8 mouse cellular contexts compared by ENCODE assay signal in genomic region chr2:132815608-132816314, GRCm38 (mm10). TPM values are rescaled to one million over a fixed set of nuclear protein-coding genes. Genes with fewer than 3 reads are reported as not detected.
DNase-seq lines count a peak whose midpoint lies in the region; ATAC-seq and TF ChIP-seq lines count a peak whose summit lies in the region.

TSS of gene Trmt6 (minus strand) at chr2:132816055.
TSS of gene Mcm8 (plus strand) at chr2:132816141.

- 0 out of 2 replicates have a peak, but pooled peaks have one; percentile 18 for TF ChIP-seq EP300 in ES-Bruce4 (IDR thresholded peaks at IDR 0.05; ENCODE audit: insufficient read depth, low read depth, low read length)
- peak; percentile 56 for TF ChIP-seq EP300 in liver, postnatal 0 days (IDR thresholded peaks at IDR 0.05; ENCODE audit: low read depth)

- H3K4me1 ChIP-seq in ES-Bruce4 (ENCODE audit: control insufficient read depth, insufficient read depth, low read length): no peaks in the 10 kb centered on the region
- H3K4me1 ChIP-seq in forebrain, embryonic 13.5 days: peaks cover 24% of the 10 kb centered on the region
- peaks cover 17% of the 10 kb centered on the region; the same call in 1 of the 2 replicates for H3K4me1 ChIP-seq in liver, postnatal 0 days (ENCODE audit: insufficient read depth)
- H3K4me1 ChIP-seq in neural tube, embryonic 14.5 days (ENCODE audit: control insufficient read depth, insufficient read depth, low read length): peaks cover 10% of the 10 kb centered on the region

- no peaks in the 10 kb centered on the region for H3K9me3 ChIP-seq in ES-Bruce4 (replicated peaks; ENCODE audit: control insufficient read depth, insufficient read depth, low read length, poor library complexity, severe bottlenecking)
- H3K9me3 ChIP-seq in forebrain, embryonic 13.5 days (replicated peaks): no peaks in the 10 kb centered on the region
- no peaks in the 10 kb centered on the region for H3K9me3 ChIP-seq in liver, postnatal 0 days (ENCODE audit: low read length)
- no peaks in the 10 kb centered on the region for H3K9me3 ChIP-seq in neural tube, embryonic 14.5 days (ENCODE audit: control insufficient read depth, low read length)

- H3K27ac ChIP-seq in ES-Bruce4 (ENCODE audit: insufficient read depth, low read length): peak within 1 kb of the TSS; percentile 47; the same call in 1 of the 2 replicates
- H3K27ac ChIP-seq in forebrain, embryonic 13.5 days: no peak within 1 kb of the TSS
- peak within 1 kb of the TSS; percentile 58 for H3K27ac ChIP-seq in liver, postnatal 0 days (ENCODE audit: low read depth)
- H3K27ac ChIP-seq in neural tube, embryonic 14.5 days (ENCODE audit: low read depth, low read length): peak within 1 kb of the TSS; percentile 44; the same call in 1 of the 2 replicates

- peak; percentile 99 for ATAC-seq in cerebellum, adult (ENCODE audit: insufficient number of reproducible peaks, low FRiP score, low TSS enrichment)
- peak; percentile 100 for ATAC-seq in forebrain, embryonic 13.5 days
- ATAC-seq in liver, postnatal 0 days: peak; percentile 99
- ATAC-seq in neural tube, embryonic 14.5 days (ENCODE audit: low read depth): peak; percentile 100

- WGBS in forebrain, embryonic 13.5 days: under 1% methylated on average over 59 of the region's 59 CpGs
- WGBS in large intestine, adult 2 months: under 1% methylated on average over 59 of the region's 59 CpGs
- under 1% methylated on average over 59 of the region's 59 CpGs for WGBS in liver, postnatal 0 days (ENCODE audit: insufficient replicate concordance)
- WGBS in neural tube, embryonic 14.5 days: under 1% methylated on average over 59 of the region's 59 CpGs

- no peak for TF ChIP-seq POLR2A in ES-Bruce4 (IDR thresholded peaks at IDR 0.05; ENCODE audit: insufficient read depth, low read length)

- H3K4me3 ChIP-seq in ES-Bruce4 (ENCODE audit: low read depth, low read length): peak within 1 kb of the TSS; percentile 91
- H3K4me3 ChIP-seq in forebrain, embryonic 13.5 days: peak within 1 kb of the TSS; percentile 77
- H3K4me3 ChIP-seq in liver, postnatal 0 days (ENCODE audit: low read depth, low read length): peak within 1 kb of the TSS; percentile 81
- H3K4me3 ChIP-seq in neural tube, embryonic 14.5 days (ENCODE audit: low read depth, low read length): peak within 1 kb of the TSS; percentile 78

- peaks cover 25% of the 10 kb centered on the region for H3K36me3 ChIP-seq in ES-Bruce4 (ENCODE audit: control insufficient read depth, insufficient read depth, low read length, poor library complexity, severe bottlenecking)
- peaks cover 23% of the 10 kb centered on the region for H3K36me3 ChIP-seq in forebrain, embryonic 13.5 days (ENCODE audit: poor library complexity, severe bottlenecking)
- peaks cover 12% of the 10 kb centered on the region for H3K36me3 ChIP-seq in liver, postnatal 0 days (replicated peaks; ENCODE audit: insufficient read depth, low read length)
- peaks cover 8% of the 10 kb centered on the region; the same call in 1 of the 2 replicates for H3K36me3 ChIP-seq in neural tube, embryonic 14.5 days (ENCODE audit: control insufficient read depth, insufficient read depth, low read length)

- DNase-seq in heart, postnatal 10 days: peak; percentile 93
- DNase-seq in large intestine, adult 2 months (ENCODE audit: low read depth, low spot score): peak; percentile 96
- peak; percentile 96 for DNase-seq in liver, postnatal 0 days
- DNase-seq in testis, postnatal 10 days (ENCODE audit: low spot score): peak; percentile 92

- intact Hi-C loops in heart, postnatal 10 days (cut with DNase I): loop anchor here (2.0 to 10.0 kb wide), 2 partner anchors 31 to 301 kb away; partner anchors contain the start of gene Crls1

- TF ChIP-seq CTCF in ES-Bruce4 (IDR thresholded peaks at IDR 0.05; ENCODE audit: low read depth, low read length): no peak
- TF ChIP-seq CTCF in liver, postnatal 0 days (IDR thresholded peaks at IDR 0.05; ENCODE audit: low read depth): 0 out of 2 replicates have a peak, but pooled peaks have one; percentile 27

- H3K4me2 ChIP-seq in forebrain, embryonic 13.5 days: peak within 1 kb of the TSS; percentile 92
- H3K4me2 ChIP-seq in liver, postnatal 0 days (ENCODE audit: low read depth, low read length): peak within 1 kb of the TSS; percentile 95
- peak within 1 kb of the TSS; percentile 82 for H3K4me2 ChIP-seq in neural tube, embryonic 14.5 days (ENCODE audit: low read depth, low read length)

- H3K9ac ChIP-seq in ES-Bruce4 (ENCODE audit: low read depth, poor library complexity, severe bottlenecking): peak within 1 kb of the TSS; percentile 83
- H3K9ac ChIP-seq in forebrain, embryonic 13.5 days: peak within 1 kb of the TSS; percentile 77
- H3K9ac ChIP-seq in liver, postnatal 0 days (replicated peaks): peak within 1 kb of the TSS; percentile 76
- H3K9ac ChIP-seq in neural tube, embryonic 14.5 days (replicated peaks; ENCODE audit: low read depth, low read length): peak within 1 kb of the TSS; percentile 64

- H3K27me3 ChIP-seq in ES-Bruce4 (ENCODE audit: control insufficient read depth, insufficient read depth, low read length, poor library complexity, severe bottlenecking): no peaks in the 10 kb centered on the region
- no peaks in the 10 kb centered on the region for H3K27me3 ChIP-seq in forebrain, embryonic 13.5 days
- H3K27me3 ChIP-seq in liver, postnatal 0 days (ENCODE audit: insufficient read depth, low read length): no peaks in the 10 kb centered on the region
- H3K27me3 ChIP-seq in neural tube, embryonic 14.5 days (ENCODE audit: control insufficient read depth, insufficient read depth, low read length): no peaks in the 10 kb centered on the region

RNA-seq across cellular contexts. Expression of gene Trmt6, which starts in this region (rescaled TPM):
- polyA plus RNA-seq in ES-Bruce4 (2011; ENCODE audit: insufficient read depth, insufficient read length, low read depth, missing spikeins): 53.5 and 54.6 TPM in 2 replicates
- 33.8 and 34.6 TPM in 2 replicates for polyA plus RNA-seq in forebrain, embryonic 13.5 days (2015; fragmentation: Nextera tagmentation; extraction: Ambion mirVana)
- total RNA-seq in heart, postnatal 10 days (2021): 10 to 100 TPM; 11.2 to 13.6 TPM
- 4.4 and 4.6 TPM in 2 replicates for polyA plus RNA-seq in large intestine, adult 2 months (2012; rRNA removed)
- polyA plus RNA-seq in liver, postnatal 0 days (2015; fragmentation: Nextera tagmentation; extraction: Ambion mirVana): 17.3 TPM in 2 replicates
- polyA plus RNA-seq in neural tube, embryonic 14.5 days (2014; fragmentation: Nextera tagmentation; extraction: Ambion mirVana): 22.1 and 22.3 TPM in 2 replicates

RNA-seq across cellular contexts. Expression of gene Mcm8, which starts in this region (rescaled TPM):
- 36.8 and 42.0 TPM in 2 replicates for polyA plus RNA-seq in ES-Bruce4 (2011; ENCODE audit: insufficient read depth, insufficient read length, low read depth, missing spikeins)
- 15.0 and 16.8 TPM in 2 replicates for polyA plus RNA-seq in forebrain, embryonic 13.5 days (2015; fragmentation: Nextera tagmentation; extraction: Ambion mirVana)
- 1 to 10 TPM; 2.9 to 3.7 TPM for total RNA-seq in heart, postnatal 10 days (2021)
- polyA plus RNA-seq in large intestine, adult 2 months (2012; rRNA removed): 1.5 TPM in 2 replicates
- 2.1 and 2.9 TPM in 2 replicates for polyA plus RNA-seq in liver, postnatal 0 days (2015; fragmentation: Nextera tagmentation; extraction: Ambion mirVana)
- polyA plus RNA-seq in neural tube, embryonic 14.5 days (2014; fragmentation: Nextera tagmentation; extraction: Ambion mirVana): 5.5 and 5.7 TPM in 2 replicates
